Mouse (Mus musculus) urinary bladder, postnatal 14 days (tissue): ENCODE measurements around the gene Cdc42se2.

Source experiments
- DNase-seq: peaks from one replicate; pipeline ENCODE4 v3.0.0; 2021; ENCODE audit warnings: low spot score

Gene Cdc42se2

GRCm38 (mm10) chr11:54708153-54708552, 79.3 kb downstream of the Cdc42se2 start:
- no peak for DNase-seq

GRCm38 (mm10) chr11:54703306-54703705, 84.2 kb downstream of the Cdc42se2 start:
- peak; percentile 78 for DNase-seq

- DNase-seq: no peak
Measured at GRCm38 (mm10) chr11:54701848-54702247, 85.6 kb downstream of the Cdc42se2 start.

- no peak for DNase-seq
Measured at GRCm38 (mm10) chr11:54699972-54700371, 87.5 kb downstream of the Cdc42se2 start.

GRCm38 (mm10) chr11:54698636-54699035, 88.8 kb downstream of the Cdc42se2 start:
- no peak for DNase-seq

GRCm38 (mm10) chr11:54697611-54698010, 89.9 kb downstream of the Cdc42se2 start:
- no peak for DNase-seq

- peak; percentile 11 for DNase-seq
Measured at GRCm38 (mm10) chr11:54695951-54696350, 91.5 kb downstream of the Cdc42se2 start.

- DNase-seq: no peak
Measured at GRCm38 (mm10) chr11:54694291-54694690, 93.2 kb downstream of the Cdc42se2 start.

GRCm38 (mm10) chr11:54693696-54694095, 93.8 kb downstream of the Cdc42se2 start:
- no peak for DNase-seq

GRCm38 (mm10) chr11:54691179-54691578, 96.3 kb downstream of the Cdc42se2 start:
- DNase-seq: peak; percentile 21

GRCm38 (mm10) chr11:54690171-54690570, 97.3 kb downstream of the Cdc42se2 start:
- no peak for DNase-seq

- no peak for DNase-seq
Measured at GRCm38 (mm10) chr11:54684831-54685230, 102.6 kb downstream of the Cdc42se2 start.

- no peak for DNase-seq
Measured at GRCm38 (mm10) chr11:54679141-54679540, 108.3 kb downstream of the Cdc42se2 start.

- no peak for DNase-seq
Measured at GRCm38 (mm10) chr11:54675792-54676489, 111.5 kb downstream of the Cdc42se2 start.

- DNase-seq: no peak
Measured at GRCm38 (mm10) chr11:54673575-54674298, 113.7 kb downstream of the Cdc42se2 start.
